Mouse (Mus musculus) adrenal gland, postnatal 10 days (tissue): ENCODE measurements at regions not wholly inside any gene's neighbourhood (a gene's known extent, or its start where the extent isn't known, plus 50 kb on each side); places are given as distances from the start of the nearest gene placed in this dataset.
"Not testable (repeated sequence)": the region's sequence is repeated elsewhere in the genome, so short reads cannot be mapped to it uniquely, and the experiment has no call there.

Experiments
- DNase-seq: peaks from one replicate; pipeline ENCODE4 v3.0.0; 2021; ENCODE audit warnings: mixed read lengths

DNA sequence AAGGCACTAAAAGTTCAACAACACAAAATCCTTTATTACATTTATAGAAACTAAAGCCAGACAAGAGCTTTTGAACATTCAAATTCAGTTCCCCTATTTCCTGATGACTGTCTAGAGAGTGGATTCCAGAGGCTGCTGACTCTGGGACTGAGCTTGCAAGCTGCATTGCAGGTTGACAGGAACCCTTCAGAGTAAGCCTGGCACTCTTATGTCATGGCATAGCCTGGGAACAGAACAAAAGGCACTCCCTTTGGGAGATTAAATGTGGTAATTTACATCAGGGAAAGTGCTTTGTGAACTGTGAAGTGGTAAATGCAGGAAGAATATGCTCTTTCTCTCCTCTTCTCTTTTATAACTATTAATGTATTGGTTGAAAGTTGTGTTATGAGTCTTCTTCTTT, 847.3 kb downstream of the Bcl11a start:
- DNase-seq, result no peak

GRCm38 (mm10) chr11:24943646-24944045, 865.8 kb downstream of the Bcl11a start:
- DNase-seq, result no peak

DNA sequence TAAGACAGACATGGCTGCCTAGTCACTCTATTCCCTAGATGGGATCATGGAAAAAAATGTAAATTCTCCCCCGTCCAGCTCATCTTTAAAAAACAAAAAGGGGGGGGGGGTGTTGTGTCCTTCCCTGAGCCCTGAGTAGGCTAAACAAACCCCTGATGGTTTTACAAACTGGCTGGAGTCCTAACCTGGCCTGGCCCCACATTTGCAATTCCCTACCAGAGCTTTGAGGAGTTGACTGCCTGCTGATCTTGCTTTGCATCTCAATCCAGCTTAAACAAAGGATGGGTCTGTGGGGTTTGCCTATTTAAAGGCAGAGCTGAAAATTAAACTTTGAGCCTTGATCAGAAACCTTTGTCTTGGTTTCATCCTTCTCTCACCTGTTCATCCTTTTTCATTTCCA, 873.3 kb downstream of the Bcl11a start:
- DNase-seq, result no peak

GRCm38 (mm10) chr11:24972359-24972758, 894.5 kb downstream of the Bcl11a start:
- no peak for DNase-seq

DNA sequence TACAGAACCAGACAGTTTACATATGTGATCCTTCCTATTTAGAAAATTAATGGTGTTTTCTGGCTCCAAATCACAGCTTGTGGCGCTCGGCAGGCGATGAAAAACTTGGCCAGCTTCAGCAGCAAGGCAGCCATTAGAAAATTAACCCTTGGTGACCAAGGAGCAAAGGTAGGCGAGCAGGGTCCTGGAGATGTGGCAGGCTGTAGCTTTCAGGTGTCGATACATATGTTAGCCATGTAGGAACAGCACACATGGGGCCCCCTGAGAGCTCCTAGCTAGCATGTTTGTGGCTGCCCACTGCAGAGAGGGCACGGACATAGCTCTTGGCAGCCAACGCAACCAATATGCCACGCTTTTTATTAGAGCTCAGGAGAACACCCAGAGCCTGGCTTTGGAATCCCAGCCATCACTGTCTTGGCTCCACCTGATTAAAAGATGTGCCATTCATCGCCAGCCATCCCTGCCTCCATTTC, 902.4 kb downstream of the Bcl11a start:
- no peak for DNase-seq

- no peak for DNase-seq
These were observed 905.3 kb downstream of the Bcl11a start for GRCm38 (mm10) chr11:24983060-24983629.

DNA sequence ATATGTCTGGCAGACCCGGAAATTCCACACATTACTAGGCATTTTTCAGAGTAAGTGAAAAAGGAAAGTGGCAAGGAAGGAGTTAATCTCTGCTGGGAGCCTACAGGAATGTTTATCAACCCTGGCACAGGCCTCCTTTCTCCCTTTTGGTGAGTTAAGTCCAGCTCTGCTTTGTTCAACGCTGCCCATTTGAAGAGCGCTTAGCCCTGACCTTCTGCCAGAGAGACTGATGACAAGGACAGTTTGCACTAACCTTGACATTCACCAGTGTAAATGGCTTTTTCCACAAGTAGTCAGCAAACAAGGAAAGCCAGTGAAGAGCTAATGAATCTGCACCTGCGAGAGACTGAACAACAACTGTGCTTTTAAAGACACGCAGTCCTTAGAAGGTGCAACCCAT, 927.6 kb downstream of the Bcl11a start:
- peak; percentile 65 for DNase-seq

DNA sequence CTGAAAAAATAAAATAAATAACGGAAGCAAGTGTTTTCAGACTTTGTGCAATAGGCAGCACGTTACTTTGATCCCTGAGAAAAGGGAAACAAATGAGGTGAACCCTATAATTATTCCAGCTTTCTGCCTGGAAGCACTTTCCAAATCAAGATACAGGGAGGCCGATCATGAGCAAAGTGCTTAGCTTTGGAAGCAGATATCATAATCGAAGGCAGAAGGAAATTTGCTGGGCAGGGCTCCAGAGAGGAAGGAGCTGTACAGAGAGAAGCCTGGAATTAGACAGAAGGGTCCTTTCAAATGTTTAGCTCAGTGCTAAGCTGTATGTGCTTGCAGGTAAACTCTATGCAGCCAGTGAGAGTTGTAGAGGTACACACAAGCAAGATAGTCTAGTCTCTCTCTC, 948.9 kb downstream of the Bcl11a start:
- DNase-seq, result no peak

- DNase-seq, result no peak
These were observed 963.1 kb downstream of the Bcl11a start for GRCm38 (mm10) chr11:25040983-25041382.

DNA sequence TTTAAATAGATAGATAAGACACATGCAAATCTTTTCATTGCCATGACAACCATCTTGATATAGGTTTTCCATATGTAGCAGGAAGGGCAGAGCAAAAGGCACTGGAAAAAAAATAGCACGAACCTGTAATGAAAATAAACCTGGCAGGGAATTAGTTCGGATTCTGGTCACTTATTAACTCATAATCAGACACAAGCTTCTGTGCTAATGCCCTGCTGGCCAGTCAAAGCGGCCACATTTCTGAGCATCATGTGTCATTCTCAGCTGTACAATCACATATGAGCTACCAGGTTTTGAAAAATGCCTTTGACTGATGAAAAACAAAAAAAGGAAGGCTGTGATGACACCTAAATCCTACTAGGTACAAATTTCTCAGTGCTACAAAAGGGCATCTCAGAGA, 964.9 kb downstream of the Bcl11a start:
- DNase-seq, result no peak

DNA sequence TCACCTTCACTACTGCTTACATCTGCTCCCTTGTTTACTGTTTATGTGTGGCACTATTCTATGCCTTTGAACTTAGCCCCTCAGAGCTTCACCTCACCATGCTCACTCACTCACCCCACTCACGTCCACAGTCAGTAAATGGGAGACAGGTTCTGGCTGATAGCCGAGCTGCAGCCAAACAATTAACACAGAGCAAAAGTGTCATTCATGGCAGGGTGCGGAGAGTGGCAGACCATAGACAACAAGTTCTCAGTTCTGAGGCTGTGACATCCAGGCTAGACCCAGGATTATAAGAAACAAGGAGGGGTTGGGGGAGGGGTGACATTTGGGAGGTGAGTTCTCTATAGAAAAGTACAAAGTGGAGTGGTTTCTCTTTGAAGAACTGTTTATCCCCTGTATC, 967.5 kb downstream of the Bcl11a start:
- no peak for DNase-seq

DNA sequence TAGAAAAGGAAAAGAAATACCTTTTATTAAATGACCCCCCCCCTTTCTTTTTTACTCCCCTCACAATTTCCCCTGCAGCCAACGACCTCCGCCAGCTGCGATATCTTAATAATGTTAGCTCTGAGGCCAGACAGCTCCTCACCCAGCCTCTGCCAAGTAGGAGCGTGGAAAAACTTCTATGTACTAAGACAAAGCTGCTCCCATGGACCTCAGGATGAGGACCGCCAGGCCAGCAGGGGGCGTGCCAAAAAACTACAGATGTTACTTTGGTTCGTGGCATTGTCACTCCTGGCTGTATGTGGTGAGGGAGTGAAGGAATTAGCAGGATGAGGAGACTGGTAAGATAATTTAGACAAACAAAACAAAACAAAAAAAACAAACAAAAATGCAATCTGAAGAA, 968.1 kb downstream of the Bcl11a start:
- peak; percentile 9 for DNase-seq

DNA sequence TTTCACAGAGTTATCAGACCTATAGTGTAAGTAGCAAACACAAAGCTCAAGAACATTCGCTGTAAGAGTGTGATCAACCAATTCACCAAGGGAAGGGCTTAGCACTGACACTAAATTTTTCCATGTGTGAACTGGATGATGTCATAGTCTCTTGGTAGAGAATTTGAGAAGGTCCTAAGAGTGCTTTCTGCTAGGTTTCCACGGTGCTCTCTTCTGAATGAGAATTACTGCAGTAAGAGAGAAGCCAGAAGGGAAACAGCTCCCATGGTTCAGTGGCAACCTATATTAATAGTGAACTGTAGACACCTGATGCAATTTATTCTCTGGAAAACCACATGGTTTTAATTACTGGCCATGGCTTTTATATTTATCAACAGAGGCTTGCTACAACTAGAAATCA, 977.8 kb downstream of the Bcl11a start:
- no peak for DNase-seq

DNA sequence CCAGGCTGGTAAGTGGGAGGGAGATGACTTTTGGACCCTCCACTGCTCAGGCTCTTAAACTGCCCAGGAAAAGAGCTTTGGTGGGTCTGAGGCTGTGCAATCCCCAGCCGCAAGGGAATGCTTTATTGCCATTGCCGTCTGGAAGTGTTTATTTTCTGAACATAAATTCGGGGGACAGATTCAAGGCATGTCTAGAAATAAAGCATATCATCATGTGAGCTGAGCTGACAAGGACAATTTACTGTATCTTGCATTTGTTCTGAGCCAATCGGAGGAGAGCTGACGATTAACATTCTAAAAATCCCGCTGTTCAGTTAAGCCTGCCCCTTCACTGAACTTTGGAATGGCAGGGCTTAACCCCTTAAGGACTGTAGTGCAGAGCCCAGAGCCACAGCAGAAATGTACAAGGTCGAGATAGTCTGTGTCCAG, 979.3 kb downstream of the Bcl11a start:
- DNase-seq, result peak; percentile 5

- DNase-seq, result no peak
These were observed 979.7 kb downstream of the Bcl11a start for GRCm38 (mm10) chr11:25057543-25057942.

DNA sequence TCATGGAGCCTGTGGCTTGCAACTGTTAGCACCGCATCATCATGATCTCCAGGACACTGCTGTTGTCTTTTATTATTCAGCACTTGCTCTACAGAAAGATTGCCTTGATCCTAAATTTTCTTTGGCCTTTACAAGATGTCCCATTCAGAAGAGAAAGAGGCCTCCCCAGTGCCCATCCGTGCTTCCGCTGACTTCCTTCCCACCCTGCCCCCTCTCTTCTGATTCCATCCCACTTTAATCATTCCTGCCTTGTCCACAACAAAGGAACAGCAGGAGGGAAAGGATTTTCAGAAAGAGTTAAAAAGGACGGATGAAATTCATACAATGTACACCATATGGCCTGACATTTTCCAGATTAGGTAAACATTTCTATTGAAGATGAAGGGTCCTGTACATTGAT, 985.2 kb downstream of the Bcl11a start:
- no peak for DNase-seq

DNA sequence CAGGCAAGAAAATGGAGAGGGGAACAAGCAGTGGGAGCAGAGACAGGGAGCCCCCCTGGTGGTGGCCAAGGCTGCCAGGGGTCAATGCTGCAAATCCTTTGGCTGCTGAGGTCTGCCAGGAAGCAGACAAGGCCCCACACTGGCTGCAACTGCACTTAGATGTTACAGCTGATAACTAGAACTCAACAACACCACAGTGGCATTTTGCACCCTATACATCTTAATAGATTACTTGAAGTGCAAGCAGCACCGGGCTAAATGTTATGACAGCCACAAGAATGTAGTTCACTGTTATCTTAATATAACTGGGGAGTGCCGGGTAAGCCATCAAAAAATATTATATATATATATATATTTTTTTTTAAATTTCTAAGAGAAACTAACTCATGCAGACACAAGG, 986.1 kb downstream of the Bcl11a start:
- no peak for DNase-seq

DNA sequence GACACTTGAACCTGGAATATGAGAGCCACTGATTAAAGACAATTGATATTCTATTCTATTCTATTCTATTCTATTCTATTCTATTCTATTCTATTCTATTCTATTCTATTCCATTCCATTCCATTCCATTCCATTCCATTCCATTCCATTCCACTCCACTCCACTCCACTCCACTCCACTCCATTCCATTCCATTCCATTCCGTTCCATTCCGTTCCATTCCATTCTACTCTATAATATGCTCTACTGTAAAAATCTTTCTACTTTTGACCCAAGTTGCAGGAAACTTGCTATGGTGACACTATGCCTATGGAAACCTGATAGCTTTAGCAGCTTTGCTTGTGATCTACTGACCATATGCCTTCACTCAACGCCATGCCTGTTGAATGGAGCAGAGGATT, 1022.1 kb downstream of the Bcl11a start:
- not testable (repeated sequence) for DNase-seq

DNA sequence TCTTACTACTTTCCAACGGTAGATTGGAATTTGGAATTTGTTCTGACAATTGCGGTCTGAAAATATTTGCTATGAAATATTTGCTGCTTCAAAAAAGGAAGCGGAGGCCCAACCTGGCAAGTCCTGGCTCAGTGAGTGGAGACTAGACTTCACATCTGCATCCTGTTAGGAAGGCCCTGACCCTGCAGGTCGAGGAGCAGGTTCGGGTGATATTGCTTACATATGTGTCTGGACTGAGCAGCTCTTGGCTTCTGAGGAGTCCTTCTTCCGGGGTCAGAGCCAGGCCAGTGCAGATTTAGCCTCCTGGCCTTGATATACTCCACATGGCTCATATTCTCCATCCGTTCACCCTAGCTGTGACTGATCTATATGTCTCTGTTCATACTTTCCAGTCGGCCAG, 1026.6 kb downstream of the Bcl11a start:
- DNase-seq, result peak; percentile 1

- DNase-seq, result no peak
These were observed 1046.6 kb downstream of the Bcl11a start for GRCm38 (mm10) chr11:25124458-25124857.

GRCm38 (mm10) chr11:25142226-25142625, 1064.4 kb downstream of the Bcl11a start:
- no peak for DNase-seq

GRCm38 (mm10) chr11:25142833-25143232, 1065.0 kb downstream of the Bcl11a start:
- no peak for DNase-seq

DNA sequence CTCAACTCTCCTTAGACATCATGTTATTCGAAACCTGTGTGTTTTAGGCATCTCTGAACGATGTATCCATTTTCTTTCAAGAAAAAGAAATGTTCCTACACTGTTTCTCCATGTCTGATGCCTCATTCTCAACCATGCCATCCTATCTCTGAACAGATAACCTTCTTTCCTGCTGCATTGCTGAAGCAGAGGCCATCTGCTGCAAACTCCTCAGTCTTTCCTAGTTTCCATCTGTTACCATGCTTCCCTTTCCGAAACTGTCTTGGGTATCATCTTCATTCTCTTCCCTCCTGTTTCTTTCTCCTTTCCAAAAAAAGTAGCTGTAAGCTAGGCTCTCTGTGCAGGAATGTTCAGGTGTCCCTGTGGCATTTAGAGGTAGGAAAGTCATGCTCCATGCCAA, 1063.3 kb downstream of the 5730522E02Rik start:
- no peak for DNase-seq

DNA sequence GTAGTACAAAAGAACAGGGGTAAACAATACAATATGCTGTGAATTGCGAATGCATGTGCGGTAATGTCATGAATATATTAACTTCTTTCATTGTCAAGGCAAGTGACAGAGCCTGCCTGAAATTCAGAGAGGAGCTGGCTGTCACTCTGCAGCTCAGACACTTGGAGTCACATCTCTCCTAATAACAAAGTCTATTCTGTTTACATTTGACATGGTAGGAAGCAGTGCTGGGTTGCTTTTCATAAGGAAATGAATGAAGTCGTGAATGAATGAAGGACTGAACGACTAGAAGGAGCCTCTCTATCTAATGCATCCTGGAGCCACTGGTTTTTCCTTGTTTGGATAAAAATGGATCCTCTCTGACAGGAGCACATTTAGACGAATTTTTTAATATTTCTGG, 1053.9 kb downstream of the 5730522E02Rik start:
- DNase-seq, result no peak
